Mouse (Mus musculus) ES-E14 (cell line): Measurements from ENCODE around the gene Zkscan7.
"Not testable (repeated sequence)": the region's sequence is repeated elsewhere in the genome, so short reads cannot be mapped to it uniquely, and the experiment has no call there.

Experiments
- HCFC1 ChIP-seq: IDR thresholded peaks from 2 replicates; pipeline ENCODE4 v1.6.1; 2012; ENCODE audit warnings: low read length, inconsistent platforms, borderline replicate concordance; ENCODE audit not compliant: insufficient read depth
- MAFK ChIP-seq: IDR thresholded peaks from 2 replicates; pipeline ENCODE4 v1.6.1; 2014; ENCODE audit warnings: mild to moderate bottlenecking, low read depth, low read length, inconsistent platforms; ENCODE audit not compliant: insufficient read depth
- ZC3H11A ChIP-seq: IDR thresholded peaks from 2 replicates; pipeline ENCODE4 v1.6.1; 2012; ENCODE audit warnings: low read depth, mild to moderate bottlenecking, inconsistent platforms, low read length, borderline replicate concordance
- ZNF384 ChIP-seq: IDR thresholded peaks from 2 replicates; pipeline ENCODE4 v1.6.1; 2012; ENCODE audit warnings: low read depth, low read length, inconsistent platforms

- TF ChIP-seq ZC3H11A, MAFK, ZNF384, HCFC1: not testable (repeated sequence)
These were observed 30.3 kb upstream of the Zkscan7 start for GRCm38 (mm10) chr9:122855141-122855540.
